Mouse (Mus musculus) R1 (cell line): ENCODE results near the gene Tec.

ENCODE experiments used
- DNase-seq: peaks from one replicate; pipeline ENCODE4 v3.0.0-alpha.2; 2018; ENCODE audit warnings: low read depth, low spot score

Gene Tec

DNA sequence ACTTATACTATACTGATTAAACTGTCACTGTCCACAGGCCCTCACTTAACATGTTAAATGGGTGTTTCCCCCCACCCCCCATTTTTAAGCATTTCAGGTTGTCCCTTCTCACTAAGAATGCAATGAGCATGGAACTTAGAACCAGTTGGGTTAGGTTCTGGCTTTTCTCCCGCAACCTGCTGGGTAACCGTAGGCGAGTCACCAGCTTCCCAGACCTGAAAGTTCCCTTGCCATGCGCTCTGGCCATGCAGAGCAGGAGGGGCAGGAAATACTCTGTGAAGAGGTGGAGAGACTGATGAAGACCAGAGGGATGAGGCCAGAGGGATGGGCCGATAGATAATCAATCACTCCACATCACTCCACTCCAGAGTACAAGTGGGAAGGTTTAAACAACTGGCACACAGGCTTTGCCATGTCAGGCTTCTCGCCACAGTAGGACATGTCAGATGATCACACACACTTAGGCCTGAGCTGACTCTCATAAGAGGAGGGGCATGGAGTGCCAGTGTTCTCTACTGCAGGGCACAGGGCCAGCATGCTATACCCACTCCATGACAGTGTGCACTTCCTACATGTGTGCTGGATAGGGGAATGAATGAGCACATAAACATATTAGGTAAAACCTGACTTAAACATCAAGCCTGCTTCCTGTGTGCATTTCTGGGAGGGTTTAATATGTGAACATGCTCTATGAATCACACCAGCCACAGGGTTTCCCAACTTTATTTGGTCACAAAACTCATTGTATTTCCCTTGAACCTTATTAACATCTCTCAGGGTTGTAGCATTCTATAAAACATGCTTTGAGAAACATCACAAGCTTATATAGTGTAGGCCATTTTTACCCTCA lies 13.9 kb downstream of the Tec start:
- DNase-seq = no peak

DNA sequence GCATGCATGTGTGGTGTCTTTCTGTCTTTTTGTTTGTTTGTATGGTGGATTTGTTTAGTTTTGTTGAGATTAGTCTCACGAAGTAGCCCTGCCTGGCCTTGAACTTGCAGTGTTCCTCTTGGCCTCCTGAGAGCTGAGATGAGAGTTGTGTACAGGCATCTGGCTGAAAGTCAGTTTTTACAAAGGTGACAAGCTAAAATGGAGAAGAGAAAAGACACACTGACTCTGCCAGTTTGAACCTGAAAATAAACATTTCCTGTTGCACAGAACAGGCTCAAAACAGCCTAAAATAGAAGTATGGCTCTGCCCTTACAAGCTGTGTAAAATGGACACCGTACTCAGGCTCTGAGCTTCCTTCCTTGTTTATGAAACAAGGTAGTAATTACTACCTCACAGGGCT lies 14.9 kb downstream of the Tec start:
- DNase-seq = no peak

DNA sequence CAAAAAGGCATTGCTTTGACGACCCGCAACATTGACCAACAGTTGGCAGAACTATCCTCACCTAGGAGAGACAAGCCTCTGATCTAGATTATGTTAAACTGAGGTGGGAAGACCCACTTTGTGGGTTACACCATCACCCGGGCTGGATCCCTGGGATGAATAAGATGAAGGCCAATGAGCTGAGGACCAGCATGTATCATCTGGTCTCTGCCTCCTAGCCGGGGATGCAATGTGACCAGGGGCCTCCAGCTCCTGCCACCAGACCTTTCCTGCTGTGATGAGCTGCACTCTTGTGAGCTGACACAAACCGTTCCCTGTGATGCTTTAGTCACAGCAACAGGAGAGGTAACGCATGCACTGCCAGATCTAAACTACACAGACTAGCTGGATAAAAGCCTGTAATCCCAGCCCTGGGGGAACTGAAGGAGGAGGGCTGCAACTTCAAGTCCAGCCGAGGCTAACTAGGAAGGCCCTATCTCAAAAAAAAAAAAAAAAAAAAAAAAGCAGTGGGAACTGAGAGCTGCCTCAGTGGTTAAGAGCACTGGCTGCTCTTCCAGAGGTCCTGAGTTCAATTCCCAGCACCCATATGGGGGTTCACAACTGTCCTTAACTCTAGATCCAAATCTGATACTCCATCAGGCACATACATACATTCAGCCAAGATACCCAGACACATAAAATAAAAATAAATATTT lies 15.8 kb downstream of the Tec start:
- DNase-seq = no peak

DNA sequence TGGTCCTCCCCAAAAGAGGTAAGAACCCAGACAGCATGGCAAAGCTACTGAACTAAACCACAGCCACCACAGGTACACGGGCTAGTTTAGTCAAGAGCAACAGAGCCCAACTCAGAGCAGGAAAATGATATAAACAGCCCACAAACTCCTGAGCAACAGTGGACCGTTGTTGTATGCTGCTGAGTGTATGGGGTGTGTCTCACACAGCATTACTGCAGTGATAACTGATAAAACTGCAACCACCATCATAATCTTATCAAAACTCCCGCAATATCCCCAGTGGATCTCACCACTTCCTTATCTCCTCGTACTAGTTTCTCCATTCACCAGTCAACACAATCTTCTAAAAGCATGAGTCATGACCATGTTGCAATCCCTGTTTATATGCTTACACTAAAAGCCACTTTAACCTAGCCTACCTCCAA lies 16.6 kb downstream of the Tec start:
- DNase-seq = no peak

- no peak for DNase-seq
These were observed 17.2 kb downstream of the Tec start for GRCm38 (mm10) chr5:72850926-72851673.

GRCm38 (mm10) chr5:72848889-72849435 lies 19.3 kb downstream of the Tec start:
- no peak for DNase-seq

DNA sequence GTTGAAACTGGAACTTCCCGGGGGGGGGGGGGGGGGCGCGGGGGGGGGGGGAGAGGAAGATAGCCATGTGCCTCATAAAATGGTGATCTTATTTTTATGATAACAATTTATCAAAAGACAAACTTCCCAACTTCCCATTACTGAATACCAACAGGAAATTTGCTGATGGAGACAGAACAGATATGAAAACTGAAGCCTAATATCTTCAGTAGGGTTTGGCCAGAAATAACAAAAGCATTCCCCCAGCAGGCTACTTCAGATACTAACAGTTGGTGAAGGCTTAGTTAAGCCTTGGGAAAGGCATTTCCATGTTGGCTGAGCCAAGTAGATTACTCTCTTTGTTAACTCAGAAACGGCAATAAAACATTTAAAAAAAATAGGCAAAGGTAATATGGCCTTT lies 21.6 kb downstream of the Tec start:
- no peak for DNase-seq

DNA sequence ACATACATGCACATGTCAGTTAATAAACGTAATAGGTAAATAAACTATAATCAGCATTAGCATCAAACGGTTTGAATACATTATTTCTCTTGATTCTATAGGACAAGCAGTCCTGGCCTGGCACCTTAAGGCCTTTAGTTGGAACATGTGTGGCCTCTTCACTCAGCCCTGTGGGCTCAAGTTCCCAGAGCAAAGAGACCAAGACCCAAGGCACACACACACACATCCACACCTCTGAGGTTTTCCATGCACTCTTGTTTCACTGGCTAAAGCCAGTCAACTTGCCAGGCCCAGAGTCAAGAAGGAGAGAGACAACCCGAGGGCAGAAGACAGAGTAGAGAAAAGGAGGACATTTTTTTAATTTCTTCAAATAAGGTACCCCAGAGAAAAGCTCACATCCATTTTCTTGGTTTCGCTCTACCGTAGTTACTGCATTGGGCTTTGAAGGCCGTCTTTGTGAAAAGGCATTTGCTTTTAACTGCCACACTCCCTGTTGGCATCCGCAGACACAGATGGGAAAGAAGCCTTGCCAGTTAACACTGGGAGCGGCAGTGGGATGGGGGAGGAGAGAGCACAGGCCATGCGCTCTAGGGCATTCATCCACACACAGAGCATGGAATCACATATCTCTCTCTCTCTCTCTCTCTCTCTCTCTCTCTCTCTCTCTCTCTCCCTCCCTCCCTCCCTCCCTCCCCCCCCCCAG lies 22.2 kb downstream of the Tec start:
- DNase-seq = no peak

- DNase-seq = no peak
These were observed 23.3 kb downstream of the Tec start for GRCm38 (mm10) chr5:72844776-72845495.

DNA sequence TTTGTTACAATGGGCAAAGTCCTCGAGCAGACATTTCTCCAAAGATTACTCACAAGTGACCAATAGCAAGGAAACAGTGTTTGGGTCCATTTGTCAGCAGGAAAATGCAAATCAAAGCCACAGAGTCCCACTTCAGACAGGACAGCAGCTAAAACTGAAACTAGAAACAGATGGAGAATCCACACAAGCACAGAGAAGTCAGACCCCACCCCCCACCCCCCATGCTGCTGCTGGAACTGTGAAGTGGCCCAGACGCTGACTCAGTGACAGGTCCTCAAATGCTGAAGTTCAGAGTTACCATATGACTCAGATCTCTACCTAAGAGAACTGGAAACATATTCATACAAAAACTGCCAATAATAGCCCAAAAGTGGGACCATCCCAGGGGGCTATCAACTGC lies 24.0 kb downstream of the Tec start:
- no peak for DNase-seq

DNA sequence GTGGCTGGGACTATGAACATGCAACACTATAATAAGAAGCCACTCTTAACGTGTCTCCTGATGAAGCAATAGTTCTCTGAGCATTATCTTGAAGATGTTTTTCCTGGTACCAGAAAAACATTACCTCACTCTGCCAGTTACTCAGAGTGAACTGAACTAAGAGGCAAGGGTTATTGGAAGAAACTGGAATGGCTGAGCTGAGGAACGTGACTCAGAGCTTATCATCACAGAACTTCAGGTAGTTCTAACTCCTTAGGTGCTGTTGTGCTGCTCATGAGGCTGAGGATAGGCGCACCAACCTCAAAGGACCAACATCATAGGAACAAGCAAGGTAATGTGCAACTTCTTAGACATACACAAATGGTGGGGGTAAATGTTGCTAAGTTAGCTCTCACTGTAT lies 28.6 kb downstream of the Tec start:
- DNase-seq = no peak

- no peak for DNase-seq
These were observed 29.3 kb downstream of the Tec start for GRCm38 (mm10) chr5:72838976-72839375.

DNA sequence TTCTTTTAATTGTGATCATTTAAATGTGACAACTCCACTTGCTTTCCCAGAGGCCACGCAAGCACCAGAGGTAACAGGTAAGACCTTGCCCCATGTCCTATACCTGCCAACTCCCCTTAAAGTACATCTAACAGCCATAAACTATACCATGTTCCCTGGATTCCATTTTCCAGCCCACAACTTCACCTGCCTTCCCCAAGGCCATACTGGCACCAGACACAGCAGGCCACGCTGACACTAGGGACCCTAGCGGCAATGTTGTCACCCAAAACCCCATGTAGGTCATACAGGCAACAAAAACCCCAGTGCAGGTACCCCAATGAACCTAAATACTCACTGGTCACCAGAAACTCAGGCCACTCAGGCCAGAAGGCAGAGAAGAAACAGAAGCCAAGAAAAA lies 32.6 kb downstream of the Tec start:
- DNase-seq = no peak

DNA sequence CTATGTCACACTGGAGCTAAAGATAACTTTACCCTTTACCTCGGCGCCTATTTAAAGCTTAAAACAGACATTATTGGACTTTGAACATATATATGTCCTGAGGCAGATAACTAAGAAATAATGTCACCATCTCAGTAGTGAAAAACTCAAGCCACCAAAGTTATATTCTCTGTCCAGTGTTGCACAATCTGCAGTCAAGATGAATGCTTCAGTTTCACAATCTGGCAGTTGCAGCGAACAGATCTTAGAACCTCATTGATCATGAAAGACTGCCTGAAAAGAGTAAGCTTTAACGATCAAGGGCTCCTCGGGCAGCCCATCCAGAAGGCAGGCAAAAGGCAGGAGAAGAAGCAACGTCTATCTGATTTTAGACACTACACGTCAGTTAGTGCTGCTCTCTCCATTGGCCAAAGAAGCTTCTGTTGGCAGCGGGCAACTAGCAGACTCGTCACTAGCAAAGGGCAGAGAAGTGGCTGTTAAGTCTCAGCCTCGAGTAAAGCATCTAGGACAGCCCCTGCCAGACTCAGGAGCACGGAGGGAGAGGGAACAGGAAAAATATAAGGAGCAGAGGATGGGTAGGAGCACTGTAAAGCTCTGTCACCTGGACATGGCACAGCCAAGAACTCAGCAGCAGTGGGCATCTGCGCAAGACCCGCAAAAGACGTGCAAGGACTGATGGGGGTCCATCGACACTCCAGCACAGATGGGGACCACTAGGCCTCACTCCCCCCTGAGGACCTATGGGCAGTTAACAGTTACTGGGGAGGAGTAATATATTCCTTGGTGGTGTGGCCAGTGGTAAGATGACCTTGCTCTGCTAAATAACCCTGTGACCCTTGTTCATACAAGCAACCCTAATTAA lies 35.1 kb downstream of the Tec start:
- no peak for DNase-seq

DNA sequence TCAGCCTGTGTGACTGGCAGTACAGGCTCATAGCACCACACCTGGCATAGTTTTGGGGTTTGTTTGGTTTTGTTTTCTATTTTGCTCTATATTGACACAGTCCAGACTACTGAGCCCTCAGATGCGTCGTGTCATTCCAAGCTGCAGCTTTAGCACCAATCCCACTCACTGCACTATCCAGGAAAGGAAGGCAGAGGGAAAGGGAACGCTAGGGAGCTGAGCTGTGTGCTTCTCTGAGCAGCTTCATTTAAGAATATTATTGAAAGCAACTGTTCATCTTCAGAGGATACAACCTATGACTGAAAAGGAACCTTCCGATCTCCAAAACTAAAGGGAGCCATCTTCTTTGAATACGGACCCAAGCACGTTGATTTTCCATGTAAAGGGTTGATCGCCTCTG lies 36.1 kb downstream of the Tec start:
- DNase-seq = no peak

DNA sequence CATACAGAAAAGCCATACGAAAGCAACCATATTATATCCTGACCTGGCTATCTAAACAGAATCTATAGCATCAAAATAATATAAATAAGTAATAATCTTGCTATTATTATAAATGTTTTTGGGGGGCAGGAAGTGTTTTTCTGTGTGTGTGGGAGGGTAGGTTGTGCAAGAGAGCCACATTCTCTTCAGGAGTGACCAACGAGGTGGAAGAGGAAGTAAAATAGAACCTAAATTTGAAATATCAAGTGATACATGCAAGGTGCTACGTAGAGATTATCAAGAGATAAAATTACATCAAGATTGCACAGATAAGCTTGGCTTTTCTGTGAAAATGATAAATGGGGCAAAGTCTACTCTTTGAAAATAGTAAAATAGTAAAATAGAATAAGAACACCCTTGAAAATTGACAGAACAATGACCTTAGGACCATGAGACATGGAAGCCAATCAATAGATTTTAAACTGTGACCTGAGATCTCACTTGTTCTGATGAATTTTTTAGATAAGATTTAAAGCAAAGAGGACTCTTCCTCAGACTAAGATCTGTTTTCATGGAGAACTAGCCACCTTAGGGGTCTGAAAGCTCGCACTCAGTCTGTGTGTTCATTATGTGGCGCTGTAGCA lies 37.2 kb downstream of the Tec start:
- no peak for DNase-seq

DNA sequence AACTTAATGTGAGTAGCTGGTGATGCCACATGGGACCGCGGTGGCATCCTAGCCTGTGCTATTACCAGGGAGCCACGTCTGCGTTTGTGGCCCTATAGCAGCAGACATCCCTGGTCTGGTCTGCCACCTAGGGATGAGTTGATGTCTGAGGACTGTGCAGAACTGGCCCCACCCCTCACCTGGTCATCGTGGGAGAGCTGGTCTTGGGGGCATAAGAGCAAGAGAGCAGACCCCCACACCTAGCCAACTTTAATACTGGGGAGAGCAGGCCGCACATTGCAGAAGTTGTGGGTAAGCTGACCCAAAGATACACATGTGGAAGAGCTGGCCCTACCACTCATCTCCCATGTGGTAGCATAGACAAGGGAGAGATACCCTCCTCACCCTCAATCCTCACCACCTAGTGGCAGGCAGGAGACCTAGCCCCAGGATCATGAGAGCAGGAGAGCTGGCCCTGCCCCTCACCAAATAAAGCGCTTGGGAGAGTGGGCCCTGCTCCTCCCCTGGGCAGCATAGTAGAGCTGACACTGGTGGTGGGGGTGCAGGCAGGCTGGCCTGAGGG lies 38.7 kb downstream of the Tec start:
- DNase-seq = no peak

- DNase-seq = peak; percentile 63
These were observed 39.9 kb downstream of the Tec start for GRCm38 (mm10) chr5:72828401-72828800.

- DNase-seq = no peak
These were observed 40.8 kb downstream of the Tec start for GRCm38 (mm10) chr5:72827435-72827834.
